Mouse (Mus musculus) liver, embryonic 15.5 days (tissue): ENCODE data around the gene Crybg1. TPM values are rescaled to one million over a fixed set of nuclear protein-coding genes. Genes with fewer than 3 reads are reported as not detected.

ENCODE experiments used
- ATAC-seq: fragments of 200-750 bp; cut with Nextera tagmentation; 2 replicates; pipeline ENCODE4 v1.8.0; 2017; ENCODE audit warnings: moderate number of reproducible peaks, mild to moderate bottlenecking, moderate library complexity; ENCODE audit not compliant: insufficient read depth
- H3K27ac ChIP-seq: fragments of 300-500 bp; sonication (generic); replicated peaks from 2 replicates; pipeline ENCODE4 v1.5.1; 2015; ENCODE audit warnings: mild to moderate bottlenecking, inconsistent platforms
- H3K27me3 ChIP-seq: fragments of 300-500 bp; sonication (generic); 2 replicates; pipeline ENCODE4 v1.6.1; 2015; ENCODE audit warnings: mild to moderate bottlenecking, inconsistent platforms
- H3K36me3 ChIP-seq: fragments of 300-500 bp; sonication (generic); replicated peaks from 2 replicates; pipeline ENCODE4 v1.6.1; 2015; ENCODE audit warnings: moderate library complexity, mild to moderate bottlenecking, inconsistent platforms
- H3K4me1 ChIP-seq: fragments of 300-500 bp; sonication (generic); replicated peaks from 2 replicates; pipeline ENCODE4 v1.6.1; 2015; ENCODE audit warnings: inconsistent platforms
- H3K4me2 ChIP-seq: fragments of 300-500 bp; sonication (generic); 2 replicates; pipeline ENCODE4 v1.6.1; 2015; ENCODE audit warnings: moderate library complexity, mild to moderate bottlenecking, inconsistent platforms
- H3K4me3 ChIP-seq: fragments of 300-500 bp; sonication (generic); replicated peaks from 2 replicates; pipeline ENCODE4 v1.5.1; 2015; ENCODE audit warnings: mild to moderate bottlenecking, inconsistent platforms
- H3K9ac ChIP-seq: fragments of 300-500 bp; sonication (generic); 2 replicates; pipeline ENCODE4 v1.6.1; 2015; ENCODE audit warnings: moderate library complexity, mild to moderate bottlenecking, inconsistent platforms
- H3K9me3 ChIP-seq: fragments of 300-500 bp; sonication (generic); replicated peaks from 2 replicates; pipeline ENCODE4 v1.6.1; 2016; ENCODE audit warnings: inconsistent platforms
- WGBS: fragments of 180-500 bp; shearing (Covaris S2); methylation state at CpG from one replicate; pipeline ENCODE4 v1.1.7; 2015; ENCODE audit warnings: mixed read lengths; ENCODE audit not compliant: insufficient replicate concordance; 5-methylcytosine and 5-hydroxymethylcytosine counted together
- polyA plus RNA-seq: library from polyadenylated mRNA; unstranded; fragments of >200 nt; fragmentation: Nextera tagmentation; extraction: Ambion mirVana; gene quantifications from 2 replicates; pipeline ENCODE4 v1.2.1, GENCODE M21; 2015

The Crybg1 gene
- polyA plus RNA-seq, 1 experiment from 2014 or later = 0.62 TPM

- ATAC-seq = no peak
- Histone ChIP-seq H3K27ac (no peak overlapping the region), H3K36me3 (no peaks in the 10 kb centered on the region), H3K4me3 (no peak overlapping the region), H3K4me2 (no peak overlapping the region), H3K9ac (no peak overlapping the region), H3K4me1 (no peaks in the 10 kb centered on the region), H3K27me3 (no peaks in the 10 kb centered on the region), H3K9me3 (no peaks in the 10 kb centered on the region)
- WGBS = 64% methylated on average over 6 of the region's 6 CpGs
Observed at GRCm38 (mm10) chr10:44080351-44080750, 68.3 kb downstream of the Crybg1 start.

DNA sequence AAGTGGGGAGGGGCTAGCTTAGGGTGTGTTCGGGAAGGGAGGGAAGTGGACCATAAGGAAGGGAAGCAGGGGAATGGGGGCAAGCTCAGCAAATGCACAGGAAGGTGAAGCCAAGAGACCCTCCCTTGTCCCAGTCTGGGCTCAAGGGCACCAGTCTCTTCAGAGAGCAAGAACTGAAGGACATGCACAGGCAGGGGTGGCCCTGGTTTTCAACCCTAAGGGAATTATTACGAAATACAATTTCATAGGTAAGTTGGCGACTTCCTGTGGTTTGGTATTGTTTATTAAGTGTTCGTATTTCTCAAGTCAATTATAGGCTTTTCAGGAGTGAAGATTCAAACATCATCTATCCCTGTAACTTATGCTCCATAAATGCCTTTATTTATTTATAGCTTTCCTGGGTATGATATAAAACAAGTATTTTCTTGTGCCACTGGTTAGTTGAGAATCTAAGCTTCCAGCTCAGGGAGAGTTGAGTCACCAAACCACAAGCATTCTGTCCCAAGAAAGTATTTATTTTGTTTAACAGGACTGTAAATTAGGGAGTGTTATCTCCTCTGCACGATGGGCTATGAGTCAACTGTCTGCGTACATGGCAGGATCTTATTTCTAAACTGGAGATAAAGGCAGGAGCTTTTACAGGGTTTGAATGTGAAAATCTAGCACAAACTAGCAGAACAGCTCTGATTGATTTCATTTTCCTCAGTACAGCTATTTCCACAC, 69.7 kb downstream of the Crybg1 start:
- Histone ChIP-seq H3K4me3 (no peak overlapping the region), H3K4me1 (no peaks in the 10 kb centered on the region), H3K27me3 (no peaks in the 10 kb centered on the region), H3K9ac (no peak overlapping the region), H3K4me2 (no peak overlapping the region), H3K36me3 (no peaks in the 10 kb centered on the region), H3K27ac (no peak overlapping the region), H3K9me3 (no peaks in the 10 kb centered on the region)
- no peak for ATAC-seq
- 26% methylated on average over 6 of the region's 6 CpGs for WGBS

DNA sequence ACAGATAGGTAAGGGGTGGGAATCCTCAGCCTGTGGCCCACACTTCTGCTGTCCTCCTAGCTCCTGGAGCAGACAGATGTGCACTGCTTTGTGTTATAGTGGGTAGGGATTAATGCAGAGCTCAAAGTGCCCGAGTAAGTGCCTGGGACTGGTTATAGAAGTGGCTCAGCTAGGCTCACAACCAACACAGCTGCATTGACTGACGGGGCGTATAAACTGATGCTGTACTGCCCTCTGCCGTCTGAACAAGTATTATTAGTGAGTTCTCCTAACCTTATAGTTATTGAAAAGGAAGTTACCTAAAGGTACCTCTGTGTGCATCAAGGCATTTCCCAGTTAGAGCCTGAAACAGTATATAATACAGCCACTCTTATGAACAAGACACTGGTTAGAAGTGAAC, 77.6 kb downstream of the Crybg1 start:
- Histone ChIP-seq H3K9ac (no peak overlapping the region), H3K4me1 (peaks cover 9% of the 10 kb centered on the region), H3K36me3 (no peaks in the 10 kb centered on the region), H3K27me3 (no peaks in the 10 kb centered on the region), H3K4me2 (no peak overlapping the region), H3K9me3 (no peaks in the 10 kb centered on the region), H3K4me3 (no peak overlapping the region), H3K27ac (no peak overlapping the region)
- ATAC-seq = peak; percentile 34; the same call in 1 of the 2 replicates
- 5% methylated on average over 4 of the region's 4 CpGs for WGBS

DNA sequence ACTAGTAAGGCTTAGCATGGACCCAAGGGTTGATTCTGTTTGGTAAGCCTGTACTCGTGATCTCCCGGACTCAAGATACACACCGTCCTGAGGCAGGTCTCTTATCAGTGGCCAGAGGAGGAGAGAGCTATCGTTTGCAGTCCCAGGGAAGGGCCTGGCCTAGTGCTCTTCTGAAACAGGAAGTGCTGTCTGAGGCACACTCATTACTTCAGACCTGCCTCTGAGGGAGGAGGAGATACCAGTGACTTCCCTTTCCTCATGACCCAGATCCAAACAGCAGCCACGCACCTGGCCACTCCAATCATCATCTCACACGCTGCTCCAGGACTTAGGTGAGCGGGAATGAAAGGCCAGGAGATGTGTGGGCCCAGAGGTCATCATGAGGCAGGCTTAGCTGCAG, 79.5 kb downstream of the Crybg1 start:
- 19% methylated on average over 7 of the region's 7 CpGs for WGBS

GRCm38 (mm10) chr10:44065848-44066360, 82.7 kb downstream of the Crybg1 start:
- Histone ChIP-seq H3K9me3 (no peaks in the 10 kb centered on the region), H3K4me2 (no peak overlapping the region), H3K4me1 (peaks cover 9% of the 10 kb centered on the region), H3K36me3 (no peaks in the 10 kb centered on the region), H3K4me3 (no peak overlapping the region), H3K27ac (no peak overlapping the region), H3K9ac (no peak overlapping the region), H3K27me3 (no peaks in the 10 kb centered on the region)
- ATAC-seq = no peak
- 72% methylated on average over 6 of the region's 6 CpGs for WGBS

More for the DNA sequence above, 79.5 kb downstream of the Crybg1 start:
- no peak overlapping the region for H3K9ac ChIP-seq
- no peaks in the 10 kb centered on the region for H3K9me3 ChIP-seq
- H3K4me3 ChIP-seq = no peak overlapping the region
- ATAC-seq = peak; percentile 61
- no peak overlapping the region for H3K27ac ChIP-seq
- peaks cover 9% of the 10 kb centered on the region for H3K4me1 ChIP-seq
- no peaks in the 10 kb centered on the region for H3K27me3 ChIP-seq
- no peak overlapping the region; the same call in 1 of the 2 replicates for H3K4me2 ChIP-seq
- no peaks in the 10 kb centered on the region for H3K36me3 ChIP-seq

- Histone ChIP-seq H3K4me3 (no peak overlapping the region), H3K27me3 (no peaks in the 10 kb centered on the region), H3K27ac (no peak overlapping the region), H3K36me3 (no peaks in the 10 kb centered on the region), H3K4me2 (no peak overlapping the region), H3K9me3 (no peaks in the 10 kb centered on the region), H3K4me1 (no peaks in the 10 kb centered on the region), H3K9ac (no peak overlapping the region)
- whole genome bisulfite sequencing = 65% methylated on average over 4 of the region's 4 CpGs
- ATAC-seq = no peak
Observed at GRCm38 (mm10) chr10:44062981-44063380, 85.7 kb downstream of the Crybg1 start.

DNA sequence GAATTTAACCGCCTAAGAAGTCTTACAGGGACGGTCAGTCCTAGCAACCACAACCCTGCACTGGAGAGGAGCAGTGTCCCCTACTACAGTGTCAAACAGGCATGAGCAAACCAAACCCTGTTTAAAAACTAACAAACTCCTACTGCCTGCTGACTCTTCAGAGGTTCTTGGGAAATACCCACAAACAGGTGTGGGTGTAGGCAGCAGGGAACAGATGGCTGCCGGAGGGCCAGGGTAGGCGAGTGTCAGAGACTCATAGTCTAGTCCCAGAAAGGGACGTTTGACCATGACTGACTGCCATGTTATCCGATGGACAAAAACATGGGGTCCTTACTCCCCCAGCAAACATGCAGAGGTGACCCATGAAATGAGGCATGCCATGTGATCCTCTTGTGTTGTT, 97.7 kb downstream of the Crybg1 start:
- no peaks in the 10 kb centered on the region for H3K4me1 ChIP-seq
- no peak overlapping the region for H3K27ac ChIP-seq
- no peaks in the 10 kb centered on the region for H3K36me3 ChIP-seq
- H3K9ac ChIP-seq = no peak overlapping the region
- no peaks in the 10 kb centered on the region for H3K27me3 ChIP-seq
- ATAC-seq = no peak
- no peaks in the 10 kb centered on the region for H3K9me3 ChIP-seq
- no peak overlapping the region for H3K4me2 ChIP-seq
- H3K4me3 ChIP-seq = no peak overlapping the region
- WGBS = 74% methylated on average over 6 of the region's 6 CpGs

DNA sequence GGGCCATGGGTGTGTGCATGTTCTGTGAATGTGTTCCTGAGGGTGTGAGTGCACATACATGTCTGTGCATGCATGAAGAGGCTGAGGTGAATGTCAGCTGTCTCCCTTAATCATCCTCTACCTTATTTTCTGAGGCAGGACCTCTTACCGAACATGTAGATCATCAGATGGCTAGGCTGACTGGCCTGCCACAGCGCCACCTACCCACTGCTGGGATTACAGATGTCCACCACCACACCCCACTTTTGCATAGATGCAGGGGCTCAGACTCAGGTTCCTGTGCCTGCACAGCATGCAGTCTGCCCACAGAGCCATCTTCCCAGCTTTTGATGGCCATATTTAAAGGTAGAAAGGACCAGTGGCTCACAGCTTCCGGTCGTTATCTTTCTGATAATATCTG, 103.9 kb downstream of the Crybg1 start:
- Histone ChIP-seq H3K27me3 (no peaks in the 10 kb centered on the region), H3K9ac (no peak overlapping the region), H3K27ac (no peak overlapping the region), H3K4me1 (no peaks in the 10 kb centered on the region), H3K4me3 (no peak overlapping the region), H3K36me3 (no peaks in the 10 kb centered on the region), H3K9me3 (no peaks in the 10 kb centered on the region), H3K4me2 (no peak overlapping the region)
- no peak for ATAC-seq
- 57% methylated on average over 4 of the region's 4 CpGs for WGBS

- Histone ChIP-seq H3K4me3 (no peak overlapping the region), H3K27ac (no peak overlapping the region), H3K27me3 (no peaks in the 10 kb centered on the region), H3K9me3 (no peaks in the 10 kb centered on the region), H3K4me2 (no peak overlapping the region), H3K36me3 (no peaks in the 10 kb centered on the region), H3K9ac (no peak overlapping the region), H3K4me1 (no peaks in the 10 kb centered on the region)
- 43% methylated on average over 7 of the region's 7 CpGs for WGBS
- ATAC-seq = no peak
Observed at GRCm38 (mm10) chr10:44043630-44044029, 105.0 kb downstream of the Crybg1 start.

GRCm38 (mm10) chr10:44039185-44039584, 109.5 kb downstream of the Crybg1 start:
- no peak for ATAC-seq
- Histone ChIP-seq H3K36me3 (no peaks in the 10 kb centered on the region), H3K9me3 (no peaks in the 10 kb centered on the region), H3K27ac (no peak overlapping the region), H3K4me2 (no peak overlapping the region), H3K4me1 (no peaks in the 10 kb centered on the region), H3K4me3 (no peak overlapping the region), H3K27me3 (no peaks in the 10 kb centered on the region), H3K9ac (no peak overlapping the region)
- WGBS = 63% methylated on average over 2 of the region's 2 CpGs

DNA sequence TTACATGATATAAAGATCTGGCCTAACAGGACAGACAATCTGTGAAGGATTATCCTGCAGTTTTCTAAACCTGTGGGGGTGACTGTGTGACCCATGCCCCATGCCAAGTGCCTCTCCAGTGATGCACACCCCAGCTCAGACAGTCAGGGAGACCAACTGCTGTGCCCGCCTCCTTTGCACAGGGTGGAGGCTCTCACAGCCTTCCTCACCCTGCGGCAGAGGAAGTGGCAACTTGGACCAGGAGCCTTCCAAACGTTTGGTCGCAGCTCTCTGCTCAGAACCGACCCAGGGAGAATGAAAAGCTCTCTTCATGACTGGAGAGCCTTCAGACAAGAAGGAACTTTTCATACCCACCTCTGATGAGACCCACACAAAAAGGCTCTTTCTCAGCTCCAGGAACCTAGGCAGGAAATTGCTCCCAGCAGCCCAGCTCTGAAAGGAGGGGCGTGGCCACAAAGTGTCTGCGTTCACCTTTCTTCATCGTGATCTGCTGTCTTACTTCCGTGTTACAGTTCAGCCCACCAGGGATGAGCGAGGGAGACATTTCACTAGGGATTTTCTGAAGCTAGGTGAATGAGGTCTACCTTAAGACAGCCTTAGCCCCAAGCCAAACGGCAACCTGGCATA, 110.6 kb downstream of the Crybg1 start:
- ATAC-seq = no peak
- no peaks in the 10 kb centered on the region for H3K9me3 ChIP-seq
- H3K9ac ChIP-seq = no peak overlapping the region
- no peaks in the 10 kb centered on the region for H3K27me3 ChIP-seq
- no peaks in the 10 kb centered on the region for H3K4me1 ChIP-seq
- H3K4me3 ChIP-seq = no peak overlapping the region
- no peak overlapping the region for H3K27ac ChIP-seq
- H3K36me3 ChIP-seq = no peaks in the 10 kb centered on the region
- peak overlapping the region; percentile 23; the same call in 1 of the 2 replicates for H3K4me2 ChIP-seq
- 18% methylated on average over 11 of the region's 11 CpGs for WGBS
